Mouse (Mus musculus) embryonic facial prominence, embryonic 10.5 days (tissue): ENCODE results near the gene Nabp2. TPM values are rescaled to one million over a fixed set of nuclear protein-coding genes. Genes with fewer than 3 reads are reported as not detected.

ENCODE experiments used
- DNase-seq: peaks from one replicate; pipeline ENCODE4 v3.0.0-alpha.2; 2017; ENCODE audit warnings: low spot score
- H3K27ac ChIP-seq: fragments of 300-500 bp; sonication (generic); replicated peaks from 2 replicates; pipeline ENCODE4 v1.5.1; 2016; ENCODE audit warnings: mild to moderate bottlenecking
- H3K27me3 ChIP-seq: fragments of 300-500 bp; sonication (generic); replicated peaks from 2 replicates; pipeline ENCODE4 v1.6.1; 2016; ENCODE audit warnings: low read depth, mild to moderate bottlenecking; ENCODE audit not compliant: poor library complexity, severe bottlenecking
- H3K36me3 ChIP-seq: fragments of 300-500 bp; sonication (generic); replicated peaks from 2 replicates; pipeline ENCODE4 v1.6.1; 2016; ENCODE audit warnings: mild to moderate bottlenecking, moderate library complexity
- H3K4me1 ChIP-seq: fragments of 300-500 bp; sonication (generic); 2 replicates; pipeline ENCODE4 v1.6.1; 2016
- H3K4me3 ChIP-seq: fragments of 300-500 bp; sonication (generic); 2 replicates; pipeline ENCODE4 v1.5.1; 2016; ENCODE audit warnings: mild to moderate bottlenecking, moderate library complexity
- H3K9me3 ChIP-seq: fragments of 300-500 bp; sonication (generic); 2 replicates; pipeline ENCODE4 v1.6.1; 2016; ENCODE audit warnings: mild to moderate bottlenecking
- WGBS: fragments of 180-500 bp; shearing (Covaris S2); methylation state at CpG from one replicate; pipeline ENCODE4 v1.1.7; 2016; 5-methylcytosine and 5-hydroxymethylcytosine counted together
- microRNA-seq: library from miRNA; unstranded; fragments of <30 nt; microRNA quantifications from one replicate; pipeline ENCODE4, GENCODE M21; 2017
- polyA plus RNA-seq: library from polyadenylated mRNA; unstranded; fragments of >200 nt; fragmentation: Nextera tagmentation; extraction: Ambion mirVana; gene quantifications from 2 replicates; pipeline ENCODE4 v1.2.1, GENCODE M21; 2016

The Nabp2 gene
- polyA plus RNA-seq, 1 experiment from 2014 or later: 119 TPM

DNA sequence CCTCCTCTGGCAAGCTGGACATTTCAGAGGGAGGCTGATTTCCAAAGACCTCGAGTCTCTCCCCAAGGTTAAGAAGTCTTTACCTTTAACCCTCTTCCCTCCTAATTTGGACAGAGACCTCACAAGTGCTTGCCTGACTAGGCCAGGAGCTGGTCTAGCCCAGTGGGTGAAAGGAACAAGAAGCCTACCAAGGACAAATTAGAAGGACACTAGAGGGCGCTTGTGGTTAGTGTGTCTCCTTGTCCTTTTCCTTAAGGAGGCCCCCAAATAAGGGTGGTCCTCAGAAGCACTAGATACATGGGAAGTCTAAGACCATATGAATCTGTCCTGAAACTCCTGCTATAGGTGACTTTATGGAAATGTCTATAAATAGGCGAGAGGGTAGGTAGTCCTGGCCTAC lies 48.7 kb downstream of the Nabp2 start:
- DNase-seq: no peak
- Histone ChIP-seq H3K27ac (no peak overlapping the region), H3K4me3 (no peak overlapping the region), H3K4me1 (peaks cover under 1% of the 10 kb centered on the region; the same call in 1 of the 2 replicates), H3K9me3 (no peaks in the 10 kb centered on the region), H3K36me3 (peaks cover 86% of the 10 kb centered on the region), H3K27me3 (no peaks in the 10 kb centered on the region)
- WGBS: 60% methylated on average over 3 of the region's 3 CpGs

DNA sequence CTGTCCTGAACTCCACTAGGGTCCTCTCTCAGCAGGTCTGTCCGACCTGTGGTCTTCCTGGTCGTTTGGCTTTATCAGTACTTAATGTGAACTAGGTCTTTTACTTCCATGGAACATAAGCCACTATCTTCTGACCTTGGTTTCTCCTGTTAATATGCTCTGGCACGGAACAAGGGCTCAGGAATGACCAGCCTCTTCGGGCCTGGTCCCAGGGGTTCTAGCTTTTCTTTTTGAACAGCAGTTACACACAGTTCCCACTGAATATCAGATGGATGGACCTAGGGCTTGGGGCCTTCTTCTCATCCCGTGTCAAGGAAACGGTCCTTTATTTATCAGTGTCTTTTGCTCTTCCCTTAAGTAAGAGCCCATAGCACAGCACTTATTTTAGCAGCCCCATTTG lies 49.5 kb downstream of the Nabp2 start:
- H3K4me3 ChIP-seq: no peak overlapping the region
- no peaks in the 10 kb centered on the region for H3K9me3 ChIP-seq
- peaks cover 93% of the 10 kb centered on the region for H3K36me3 ChIP-seq
- no peak for DNase-seq
- no peak overlapping the region for H3K27ac ChIP-seq
- WGBS: 90% methylated on average over 6 of the region's 6 CpGs
- H3K27me3 ChIP-seq: no peaks in the 10 kb centered on the region
- no peaks in the 10 kb centered on the region for H3K4me1 ChIP-seq

DNA sequence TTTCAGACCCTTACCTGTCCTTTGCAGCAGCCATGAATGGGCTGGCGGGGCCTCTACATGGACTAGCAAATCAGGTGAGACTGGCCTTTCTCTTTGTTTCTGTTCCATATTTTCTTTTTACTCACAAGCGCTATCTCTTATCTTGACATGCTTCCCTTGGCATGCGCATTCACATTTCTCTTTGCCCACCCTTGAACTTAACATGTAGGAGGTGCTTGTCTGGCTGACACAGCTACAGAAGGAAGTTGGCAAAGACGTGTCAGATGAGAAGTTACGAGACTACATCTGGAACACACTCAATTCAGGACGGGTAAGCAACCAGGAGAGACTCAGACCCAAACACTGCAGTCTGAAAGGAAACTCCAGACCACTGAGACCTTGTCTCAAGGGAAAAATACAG lies 52.1 kb downstream of the Nabp2 start:
- H3K27ac ChIP-seq: no peak overlapping the region
- H3K36me3 ChIP-seq: peaks cover 99% of the 10 kb centered on the region
- DNase-seq: no peak
- no peaks in the 10 kb centered on the region for H3K9me3 ChIP-seq
- H3K4me3 ChIP-seq: no peak overlapping the region
- no peaks in the 10 kb centered on the region for H3K4me1 ChIP-seq
- H3K27me3 ChIP-seq: no peaks in the 10 kb centered on the region
- 94% methylated on average over 6 of the region's 6 CpGs for WGBS

DNA sequence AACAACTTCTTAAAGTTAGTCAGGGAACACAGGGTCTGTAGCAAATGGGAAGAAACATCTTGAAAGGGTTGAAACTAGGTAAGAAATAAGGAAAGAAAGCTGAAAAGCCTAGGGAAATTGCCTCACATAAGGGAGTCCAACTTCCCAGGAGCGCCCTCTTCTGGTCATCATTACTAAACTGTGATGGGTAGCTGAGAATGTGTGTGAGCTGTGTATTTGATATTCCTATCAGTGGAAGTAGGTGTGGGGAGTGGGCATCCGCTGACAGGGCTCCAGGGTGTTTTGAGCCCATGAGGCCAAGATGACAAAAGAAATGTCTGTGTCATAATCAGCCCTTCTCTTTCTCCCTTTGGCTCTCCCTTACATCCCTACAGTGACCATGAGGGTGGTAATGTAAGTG lies 52.5 kb downstream of the Nabp2 start:
- no peaks in the 10 kb centered on the region for H3K9me3 ChIP-seq
- H3K4me3 ChIP-seq: no peak overlapping the region
- no peak overlapping the region for H3K27ac ChIP-seq
- H3K4me1 ChIP-seq: no peaks in the 10 kb centered on the region
- no peaks in the 10 kb centered on the region for H3K27me3 ChIP-seq
- peaks cover 99% of the 10 kb centered on the region for H3K36me3 ChIP-seq
- WGBS: 54% methylated on average over 2 of the region's 2 CpGs
- peak; percentile 31 for DNase-seq

Small RNAs within 50 kb of the gene (microRNA-seq; reads per million reads assigned to microRNA genes)
- gene Gm25361 (not detected), gene Gm26308 (not detected), gene Mir6914 (0.91 reads per million), gene Mir6915 (2.7 reads per million), gene Mir8105 (4.3 reads per million, percentile 10 among the genes with 10 or more reads in this experiment)

Other genes starting within 250 kb of the Nabp2 start
- 27.9 and 31.0 TPM in 2 replicates for gene Rbms2, start 231.2 kb downstream of the Nabp2 start, polyA plus RNA-seq
- gene Gls2, start 217.0 kb downstream of the Nabp2 start, polyA plus RNA-seq: 1.4 and 1.5 TPM in 2 replicates
- 31.3 and 31.8 TPM in 2 replicates for gene Spryd4, start 199.7 kb downstream of the Nabp2 start, polyA plus RNA-seq
- not detected in 2 replicates for gene Mip, start 185.7 kb downstream of the Nabp2 start, polyA plus RNA-seq
- 95.9 and 103 TPM in 2 replicates for gene Timeless, start 179.4 kb downstream of the Nabp2 start, polyA plus RNA-seq
- 0.49 and 0.69 TPM in 2 replicates for gene Apon, start 157.4 kb downstream of the Nabp2 start, polyA plus RNA-seq
- 0.11 TPM in 1 of 2 replicates, not detected in the other for gene Apof, start 142.8 kb downstream of the Nabp2 start, polyA plus RNA-seq
- 14.3 and 15.3 TPM in 2 replicates for gene Stat2, start 140.9 kb downstream of the Nabp2 start, polyA plus RNA-seq
- gene Il23a, start 112.7 kb downstream of the Nabp2 start, polyA plus RNA-seq: 0.13 TPM in 1 of 2 replicates, not detected in the other
- 42.9 and 43.3 TPM in 2 replicates for gene Pan2, start 108.2 kb downstream of the Nabp2 start, polyA plus RNA-seq
- 273 and 305 TPM in 2 replicates for gene Cnpy2, start 89.0 kb downstream of the Nabp2 start, polyA plus RNA-seq
- 244 and 258 TPM in 2 replicates for gene Cs, start 73.8 kb downstream of the Nabp2 start, polyA plus RNA-seq
- gene Coq10a, start 42.5 kb downstream of the Nabp2 start, polyA plus RNA-seq: 9.5 and 11.1 TPM in 2 replicates
- gene Ankrd52, start 34.4 kb downstream of the Nabp2 start, polyA plus RNA-seq: 12.1 and 12.4 TPM in 2 replicates
- gene Slc39a5, start 10.3 kb downstream of the Nabp2 start, polyA plus RNA-seq: 0.13 and 0.36 TPM in 2 replicates
- 42.1 and 44.6 TPM in 2 replicates for gene Rnf41, start 165 bp upstream of the Nabp2 start, polyA plus RNA-seq
- gene Smarcc2, start 47.8 kb upstream of the Nabp2 start, polyA plus RNA-seq: 77.3 and 85.9 TPM in 2 replicates
- gene Myl6, start 82.7 kb upstream of the Nabp2 start, polyA plus RNA-seq: 733 and 768 TPM in 2 replicates
- 2.3 and 3.1 TPM in 2 replicates for gene Myl6b, start 87.2 kb upstream of the Nabp2 start, polyA plus RNA-seq
- 11.9 and 13.6 TPM in 2 replicates for gene Esyt1, start 114.4 kb upstream of the Nabp2 start, polyA plus RNA-seq
- 15.9 and 17.4 TPM in 2 replicates for gene Zc3h10, start 136.3 kb upstream of the Nabp2 start, polyA plus RNA-seq
- 3,494 and 3,561 TPM in 2 replicates for gene Rpl41, start 137.8 kb upstream of the Nabp2 start, polyA plus RNA-seq
- gene Pa2g4, start 154.5 kb upstream of the Nabp2 start, polyA plus RNA-seq: 274 and 287 TPM in 2 replicates
- gene Erbb3, start 178.2 kb upstream of the Nabp2 start, polyA plus RNA-seq: 11.9 and 12.2 TPM in 2 replicates
- gene Rps26, start 215.3 kb upstream of the Nabp2 start, polyA plus RNA-seq: 566 and 582 TPM in 2 replicates
- gene Ikzf4, start 234.5 kb upstream of the Nabp2 start, polyA plus RNA-seq: 2.9 and 3.5 TPM in 2 replicates